Mouse (Mus musculus) E14TG2a.4 (cell line): ENCODE measurements around the gene Apol7b.

Source experiments
- H3K27me3 ChIP-seq: 2 replicates; pipeline ENCODE4 v1.6.1; 2014; ENCODE audit warnings: low read length, control low read depth; ENCODE audit not compliant: insufficient read depth
- H3K36me3 ChIP-seq: 2 replicates; pipeline ENCODE4 v1.6.1; 2014; ENCODE audit warnings: low read length, control low read depth; ENCODE audit not compliant: insufficient read depth
- H3K4me1 ChIP-seq: replicated peaks from 2 replicates; pipeline ENCODE4 v1.6.1; 2014; ENCODE audit warnings: low read depth, low read length, control low read depth
- H3K4me3 ChIP-seq: replicated peaks from 2 replicates; pipeline ENCODE4 v1.5.1; 2014; ENCODE audit warnings: mild to moderate bottlenecking, low read length
- H3K9me3 ChIP-seq: 2 replicates; pipeline ENCODE4 v1.6.1; 2014; ENCODE audit warnings: low read length, control low read depth
- CTCF ChIP-seq: conservative IDR thresholded peaks from 2 replicates; pipeline ENCODE4 v1.5.1; 2014; ENCODE audit warnings: low read length
- NANOG ChIP-seq: IDR thresholded peaks from 2 replicates; pipeline ENCODE4 v1.6.1; 2014; ENCODE audit warnings: borderline replicate concordance, low read length, mixed read lengths
- POU5F1 ChIP-seq: IDR thresholded peaks from 2 replicates; pipeline ENCODE4 v1.6.1; 2014; ENCODE audit warnings: low read length, borderline replicate concordance

The Apol7b gene

GRCm38 (mm10) chr15:77382271-77382850, 64.9 kb downstream of the Apol7b start:
- H3K9me3 ChIP-seq = peaks cover 17% of the 10 kb centered on the region
- TF ChIP-seq CTCF (no peak), NANOG (no peak), POU5F1 (no peak)
- peaks cover 22% of the 10 kb centered on the region for H3K27me3 ChIP-seq
- H3K4me3 ChIP-seq = no peak overlapping the region
- H3K36me3 ChIP-seq = no peaks in the 10 kb centered on the region
- no peaks in the 10 kb centered on the region for H3K4me1 ChIP-seq

- H3K4me3 ChIP-seq = no peak overlapping the region
- peaks cover 24% of the 10 kb centered on the region for H3K27me3 ChIP-seq
- peaks cover 17% of the 10 kb centered on the region for H3K9me3 ChIP-seq
- TF ChIP-seq NANOG = no peak
- no peak for TF ChIP-seq POU5F1
- no peak for TF ChIP-seq CTCF
- no peaks in the 10 kb centered on the region for H3K36me3 ChIP-seq
- H3K4me1 ChIP-seq = no peaks in the 10 kb centered on the region
Measured at GRCm38 (mm10) chr15:77381481-77381880, 65.8 kb downstream of the Apol7b start.

GRCm38 (mm10) chr15:77379921-77380320, 67.4 kb downstream of the Apol7b start:
- Histone ChIP-seq H3K36me3 (no peaks in the 10 kb centered on the region), H3K4me1 (no peaks in the 10 kb centered on the region), H3K4me3 (no peak overlapping the region), H3K27me3 (peaks cover 34% of the 10 kb centered on the region), H3K9me3 (peaks cover 17% of the 10 kb centered on the region)
- TF ChIP-seq POU5F1 = no peak
- TF ChIP-seq NANOG = no peak
- no peak for TF ChIP-seq CTCF

GRCm38 (mm10) chr15:77377419-77377818, 69.9 kb downstream of the Apol7b start:
- H3K36me3 ChIP-seq = no peaks in the 10 kb centered on the region
- H3K4me1 ChIP-seq = no peaks in the 10 kb centered on the region
- peaks cover 46% of the 10 kb centered on the region for H3K27me3 ChIP-seq
- H3K9me3 ChIP-seq = peaks cover 17% of the 10 kb centered on the region
- TF ChIP-seq CTCF (no peak), POU5F1 (no peak), NANOG (no peak)
- no peak overlapping the region for H3K4me3 ChIP-seq

DNA sequence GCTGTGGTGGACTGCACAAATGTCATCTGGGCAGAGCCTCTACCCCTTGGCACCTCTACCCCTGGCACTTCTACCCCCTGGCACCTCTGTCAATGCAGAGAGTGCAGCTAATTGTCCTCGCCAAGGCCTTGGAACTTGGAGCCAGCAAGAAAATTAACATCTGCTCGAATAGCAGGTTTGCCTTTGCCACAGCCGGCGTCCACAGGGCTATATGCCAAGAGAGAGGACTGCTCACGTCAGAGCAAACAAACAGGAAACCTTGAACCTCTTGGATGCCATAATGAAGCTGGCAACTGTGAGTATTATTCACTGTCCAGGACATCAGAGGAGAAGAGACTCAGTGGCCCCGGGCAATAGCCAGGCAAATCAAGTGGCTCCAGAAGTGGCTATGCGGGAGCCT, 70.4 kb downstream of the Apol7b start:
- Histone ChIP-seq H3K4me1 (no peaks in the 10 kb centered on the region), H3K4me3 (no peak overlapping the region), H3K9me3 (peaks cover 20% of the 10 kb centered on the region), H3K36me3 (no peaks in the 10 kb centered on the region), H3K27me3 (peaks cover 42% of the 10 kb centered on the region)
- no peak for TF ChIP-seq NANOG
- no peak for TF ChIP-seq POU5F1
- TF ChIP-seq CTCF = no peak
